Mouse (Mus musculus) gastrocnemius, postnatal 4 days (tissue): ENCODE measurements around the gene Hist1h1t. TPM values are rescaled to one million over a fixed set of nuclear protein-coding genes. Genes with fewer than 3 reads are reported as not detected.
"Not testable (repeated sequence)": the region's sequence is repeated elsewhere in the genome, so short reads cannot be mapped to it uniquely, and the experiment has no call there.

Source experiments
- DNase-seq, 2 experiments: peaks; one replicate each; pipeline ENCODE4 v3.0.0; 2021 to 2022; ENCODE audit warnings: low spot score in 2 of 2, mixed read lengths in 2 of 2
- total RNA-seq, 2 experiments: library from RNA; stranded (reverse); gene quantifications; 2 replicates each; pipeline ENCODE4 v1.2.3; 2021

The Hist1h1t gene
- total RNA-seq, 2 experiments from 2014 or later: 1.3 to 1.6 TPM

- DNase-seq: peak in 1 of 2 experiments; percentile 4
Observed at GRCm38 (mm10) chr13:23698996-23699395, 3.4 kb downstream of the Hist1h1t start.

GRCm38 (mm10) chr13:23699767-23700166 lies 4.2 kb downstream of the Hist1h1t start:
- no peak for DNase-seq

- DNase-seq: peak in 1 of 2 experiments; percentile 63
Observed at GRCm38 (mm10) chr13:23700786-23701520, 5.3 kb downstream of the Hist1h1t start.

- DNase-seq: no peak
Observed at GRCm38 (mm10) chr13:23702220-23702619, 6.6 kb downstream of the Hist1h1t start.

- DNase-seq: not testable (repeated sequence)
Observed at GRCm38 (mm10) chr13:23702801-23703200, 7.2 kb downstream of the Hist1h1t start.

GRCm38 (mm10) chr13:23705751-23706356 lies 10.2 kb downstream of the Hist1h1t start:
- no peak for DNase-seq

GRCm38 (mm10) chr13:23706771-23707170 lies 11.2 kb downstream of the Hist1h1t start:
- no peak for DNase-seq

- no peak for DNase-seq
Observed at GRCm38 (mm10) chr13:23708041-23708440, 12.4 kb downstream of the Hist1h1t start.

- no peak for DNase-seq
Observed at GRCm38 (mm10) chr13:23708654-23709053, 13.0 kb downstream of the Hist1h1t start.

- no peak for DNase-seq
Observed at GRCm38 (mm10) chr13:23709714-23710373, 14.2 kb downstream of the Hist1h1t start.

- peak in 1 of 2 experiments; percentile 34 for DNase-seq
Observed at GRCm38 (mm10) chr13:23710374-23711089, 14.9 kb downstream of the Hist1h1t start, which contains the start of gene Hfe. Hfe (minus strand) TSS chr13:23710854.

GRCm38 (mm10) chr13:23716261-23717042 lies 20.8 kb downstream of the Hist1h1t start:
- DNase-seq: no peak

- no peak for DNase-seq
Observed at GRCm38 (mm10) chr13:23717176-23717575, 21.6 kb downstream of the Hist1h1t start.

GRCm38 (mm10) chr13:23717593-23718245 lies 22.1 kb downstream of the Hist1h1t start:
- not testable (repeated sequence) for DNase-seq

GRCm38 (mm10) chr13:23724239-23724638 lies 28.6 kb downstream of the Hist1h1t start:
- DNase-seq: no peak

GRCm38 (mm10) chr13:23725213-23725612 lies 29.6 kb downstream of the Hist1h1t start:
- DNase-seq: no peak

GRCm38 (mm10) chr13:23728472-23729191 lies 33.0 kb downstream of the Hist1h1t start:
- no peak for DNase-seq

- no peak for DNase-seq
Observed at GRCm38 (mm10) chr13:23729192-23729525, 33.5 kb downstream of the Hist1h1t start.

GRCm38 (mm10) chr13:23729706-23730105 lies 34.1 kb downstream of the Hist1h1t start:
- DNase-seq: no peak
